9 mouse cellular contexts compared by ENCODE assay signal in genomic region chr5:116591346-116592048, GRCm38 (mm10). TPM values are rescaled to one million over a fixed set of nuclear protein-coding genes. Genes with fewer than 3 reads are reported as not detected.
A peak's percentile ranks its signal among the peaks of the same experiment; 100 is the strongest.
DNase-seq lines count a peak whose midpoint lies in the region; ATAC-seq and TF ChIP-seq lines count a peak whose summit lies in the region.
"Had no signal": no experiment of that assay in that cellular context is flagged by ENCODE, and none has a peak within 500 bp of the region (broad histone marks: within the 10 kb centered on the region; RNA-seq: fewer than 3 reads in every experiment).

Gene Srrm4, minus strand, starts transcription at chr5:116591817.

- no peaks in the 10 kb centered on the region for H3K36me3 ChIP-seq in heart, adult 2 months (ENCODE audit: control insufficient read depth, insufficient read depth, low read length)
- H3K36me3 ChIP-seq in heart, embryonic 13.5 days = no peaks in the 10 kb centered on the region
- no peaks in the 10 kb centered on the region for H3K36me3 ChIP-seq in limb, embryonic 14.5 days (ENCODE audit: control insufficient read depth, insufficient read depth, low read length)
- H3K36me3 ChIP-seq in neural tube, embryonic 11.5 days (ENCODE audit: control insufficient read depth, insufficient read depth, low read length) = no peaks in the 10 kb centered on the region
- H3K36me3 ChIP-seq: liver, embryonic 13.5 days had no signal

- no peak within 1 kb of the TSS for H3K27ac ChIP-seq in heart, adult 2 months
- no peak within 1 kb of the TSS for H3K27ac ChIP-seq in heart, embryonic 13.5 days (replicated peaks)
- H3K27ac ChIP-seq in limb, embryonic 14.5 days (replicated peaks; ENCODE audit: low read depth, low read length) = no peak within 1 kb of the TSS
- peak within 1 kb of the TSS; percentile 96 for H3K27ac ChIP-seq in neural tube, embryonic 11.5 days (ENCODE audit: low read depth, low read length)
- H3K27ac ChIP-seq: liver, embryonic 13.5 days had no signal

- H3K9ac ChIP-seq in heart, adult 2 months (ENCODE audit: low read depth, low read length) = no peak within 1 kb of the TSS
- no peak within 1 kb of the TSS for H3K9ac ChIP-seq in heart, embryonic 13.5 days
- no peak within 1 kb of the TSS for H3K9ac ChIP-seq in limb, embryonic 14.5 days (ENCODE audit: low read depth, low read length, severe bottlenecking)
- H3K9ac ChIP-seq in neural tube, embryonic 11.5 days (ENCODE audit: low read length) = peak within 1 kb of the TSS; percentile 76
- H3K9ac ChIP-seq: liver, embryonic 13.5 days had no signal

- TF ChIP-seq CTCF in heart, adult 2 months (IDR thresholded peaks at IDR 0.05) = no peak

- no peak for TF ChIP-seq POLR2A in heart, adult 2 months (IDR thresholded peaks at IDR 0.05; ENCODE audit: insufficient read depth, low read depth, low read length)
- no peak for TF ChIP-seq POLR2A in limb, embryonic 14.5 days (IDR thresholded peaks at IDR 0.05; ENCODE audit: borderline replicate concordance, extremely low read depth, insufficient read depth, insufficient read length)

- peaks cover 6% of the 10 kb centered on the region for H3K9me3 ChIP-seq in heart, embryonic 13.5 days
- H3K9me3 ChIP-seq in limb, embryonic 14.5 days (ENCODE audit: control insufficient read depth, low read length) = peaks cover 5% of the 10 kb centered on the region; the same call in 1 of the 2 replicates
- H3K9me3 ChIP-seq in neural tube, embryonic 11.5 days (ENCODE audit: control insufficient read depth, low read length) = no peaks in the 10 kb centered on the region
- H3K9me3 ChIP-seq: liver, embryonic 13.5 days had no signal

- no peaks in the 10 kb centered on the region for H3K4me1 ChIP-seq in heart, adult 2 months (ENCODE audit: control insufficient read depth, insufficient read depth, low read length)
- peaks cover 16% of the 10 kb centered on the region for H3K4me1 ChIP-seq in heart, embryonic 13.5 days
- H3K4me1 ChIP-seq in limb, embryonic 14.5 days (ENCODE audit: control insufficient read depth, insufficient read depth, low read length) = no peaks in the 10 kb centered on the region
- peaks cover 12% of the 10 kb centered on the region for H3K4me1 ChIP-seq in neural tube, embryonic 11.5 days (ENCODE audit: control insufficient read depth, insufficient read depth, low read length)
- H3K4me1 ChIP-seq: liver, embryonic 13.5 days had no signal

- H3K79me2 ChIP-seq in heart, adult 2 months (replicated peaks; ENCODE audit: control insufficient read depth, insufficient read depth, low read length) = no peaks in the 10 kb centered on the region

- WGBS in heart, adult 2 months = 2% methylated on average over 51 of the region's 53 CpGs
- under 1% methylated on average over 53 of the region's 53 CpGs for WGBS in heart, embryonic 13.5 days
- under 1% methylated on average over 41 of the region's 53 CpGs for WGBS in limb, embryonic 14.5 days
- under 1% methylated on average over 50 of the region's 53 CpGs for WGBS in neural tube, embryonic 11.5 days

- peak; percentile 14 to 42 for DNase-seq in heart, adult 2 months
- DNase-seq in heart, postnatal 25 days (ENCODE audit: low spot score) = no peak
- peak; percentile 80 for DNase-seq in embryo, embryonic 11.5 days (ENCODE audit: low read depth, low spot score)
- peak; percentile 88 for DNase-seq in kidney, postnatal 10 days
- peak; percentile 55 for DNase-seq in limb, embryonic 14.5 days (ENCODE audit: low spot score)
- peak; percentile 90 for DNase-seq in neural tube, embryonic 11.5 days (ENCODE audit: low spot score)
- DNase-seq in urinary bladder, adult 2 months (ENCODE audit: low spot score) = peak; percentile 25
- DNase-seq: liver, embryonic 13.5 days had no signal

- H3K27me3 ChIP-seq in heart, adult 2 months (ENCODE audit: control insufficient read depth, insufficient read depth, low read length) = peaks cover 11% of the 10 kb centered on the region
- H3K27me3 ChIP-seq in heart, embryonic 13.5 days (replicated peaks) = peaks cover 79% of the 10 kb centered on the region
- H3K27me3 ChIP-seq in limb, embryonic 14.5 days (ENCODE audit: control insufficient read depth, insufficient read depth, low read length) = peaks cover 39% of the 10 kb centered on the region
- H3K27me3 ChIP-seq in neural tube, embryonic 11.5 days (ENCODE audit: control insufficient read depth, insufficient read depth, low read length) = no peaks in the 10 kb centered on the region; the same call in 1 of the 2 replicates

- intact Hi-C loops in heart, adult 2 months (cut with DNase I) = loop anchor here (5.0 to 10.0 kb wide), 2 partner anchors 357 to 469 kb away; no protein-coding TSS in a partner anchor
- intact Hi-C loops in heart, postnatal 25 days (cut with DNase I) = loop anchor here (5.0 kb wide), 2 partner anchors 359 to 469 kb away; no protein-coding TSS in a partner anchor

- no peak within 1 kb of the TSS for H3K4me3 ChIP-seq in heart, adult 2 months
- peak within 1 kb of the TSS; percentile 35 for H3K4me3 ChIP-seq in heart, embryonic 13.5 days
- H3K4me3 ChIP-seq in limb, embryonic 14.5 days (replicated peaks; ENCODE audit: low read length) = peak within 1 kb of the TSS; percentile 18
- H3K4me3 ChIP-seq in neural tube, embryonic 11.5 days (ENCODE audit: low read depth, low read length) = peak within 1 kb of the TSS; percentile 55
- H3K4me3 ChIP-seq: liver, embryonic 13.5 days had no signal

- no peak for ATAC-seq in heart, embryonic 13.5 days (ENCODE audit: extremely low read depth, insufficient number of reproducible peaks, low FRiP score, low TSS enrichment)
- no peak for ATAC-seq in limb, embryonic 14.5 days (ENCODE audit: low FRiP score, low read depth)
- ATAC-seq in neural tube, embryonic 11.5 days (ENCODE audit: insufficient read depth, low FRiP score, low TSS enrichment) = peak; percentile 83

- TF ChIP-seq EP300 in heart, adult 2 months (IDR thresholded peaks at IDR 0.05; ENCODE audit: insufficient read depth, low read depth, low read length) = no peak

- H3K4me2 ChIP-seq in heart, embryonic 13.5 days = peak within 1 kb of the TSS; percentile 59
- 0 out of 2 replicates have a peak within 1 kb of the TSS, but pooled peaks have one; percentile 23 for H3K4me2 ChIP-seq in limb, embryonic 14.5 days (replicated peaks; ENCODE audit: low read depth, low read length, severe bottlenecking)
- peak within 1 kb of the TSS; percentile 81 for H3K4me2 ChIP-seq in neural tube, embryonic 11.5 days (ENCODE audit: low read depth)
- H3K4me2 ChIP-seq: liver, embryonic 13.5 days had no signal

RNA-seq across cellular contexts. Expression of gene Srrm4, which starts in this region (rescaled TPM):
- total RNA-seq in heart, adult 2 months (2021) = 10 to 100 TPM in 1 of 2 experiments, 1 to 10 TPM in 1; 9.3 to 12.2 TPM
- 7.1 and 7.7 TPM in 2 replicates for polyA plus RNA-seq in heart, adult 2 months (2012; rRNA removed)
- total RNA-seq in heart, postnatal 25 days (2021) = 1 to 10 TPM; 8.0 to 9.6 TPM
- 0.90 and 1.5 TPM in 2 replicates for polyA plus RNA-seq in heart, embryonic 13.5 days (2015; fragmentation: Nextera tagmentation; extraction: Ambion mirVana)
- 0.32 and 0.44 TPM in 2 replicates for polyA plus RNA-seq in limb, embryonic 14.5 days (2012; rRNA removed)
- 0.10 and 0.80 TPM in 2 replicates for polyA plus RNA-seq in limb, embryonic 14.5 days (2014; fragmentation: Nextera tagmentation; extraction: Ambion mirVana)
- 18.1 and 20.7 TPM in 2 replicates for polyA plus RNA-seq in neural tube, embryonic 11.5 days (2014; fragmentation: Nextera tagmentation; extraction: Ambion mirVana)
- 0.38 and 0.44 TPM in 2 replicates for polyA plus RNA-seq in urinary bladder, adult 2 months (2012; rRNA removed)

Comparison
In these comparisons a context has a peak if more than half of its experiments do, and no peak if none do; other contexts are left out.
1. Peak in DNase-seq, H3K4me3 ChIP-seq and H3K4me2 ChIP-seq in limb, embryonic 14.5 days; RNA of the gene not detected or under 1 TPM.
2. Peak in DNase-seq in urinary bladder, adult 2 months; RNA of the gene not detected or under 1 TPM.
3. H3K4me2 ChIP-seq: peak in every context shown above with its lines; median percentile 81 in neural tube, embryonic 11.5 days; 59 in heart, embryonic 13.5 days; 23 in limb, embryonic 14.5 days.